Mouse (Mus musculus) heart, adult 9 months (tissue): ENCODE measurements around the gene Syt16.

Experiments
- DNase-seq, 2 experiments: peaks; one replicate each; pipeline ENCODE4 v3.0.0; 2022; ENCODE audit warnings: low spot score in 2 of 2

The Syt16 gene

GRCm38 (mm10) chr12:74315221-74315620, 317.8 kb downstream of the Syt16 start:
- DNase-seq, result no peak

DNA sequence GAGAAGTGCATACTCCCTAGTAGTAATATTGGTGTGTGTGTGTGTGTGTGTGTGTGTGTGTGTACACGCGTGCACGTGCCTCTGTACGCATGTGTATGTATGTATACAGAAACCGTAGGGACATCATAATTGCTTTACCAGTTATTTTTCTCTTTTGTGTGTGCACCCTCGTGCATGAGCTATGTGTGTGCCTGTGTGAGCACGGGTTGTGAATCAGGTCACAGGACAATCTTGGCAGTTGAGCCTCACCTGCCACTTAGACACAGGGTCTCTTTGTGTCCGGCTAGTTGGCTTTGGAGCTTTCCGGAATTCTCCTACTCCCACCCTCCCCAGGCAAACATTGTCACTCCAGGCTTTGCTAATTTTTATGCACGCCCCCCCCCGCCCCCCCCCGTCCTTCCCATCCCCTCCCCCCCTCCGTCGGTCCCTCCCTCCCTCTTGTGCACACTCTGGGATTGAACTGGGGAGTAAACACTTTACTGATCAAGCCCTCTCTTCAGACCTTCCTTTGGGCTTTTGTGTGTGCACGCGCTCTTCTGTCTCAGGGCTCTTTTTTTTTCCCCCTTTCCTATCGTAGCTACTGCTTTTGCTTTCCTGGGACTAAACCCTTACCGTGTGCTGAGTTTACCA, 319.0 kb downstream of the Syt16 start, which contains the start of gene Gm11042:
Gm11042 (minus strand) TSS at position 51 of the 630 bp plus-strand sequence.
- DNase-seq, result no peak

DNA sequence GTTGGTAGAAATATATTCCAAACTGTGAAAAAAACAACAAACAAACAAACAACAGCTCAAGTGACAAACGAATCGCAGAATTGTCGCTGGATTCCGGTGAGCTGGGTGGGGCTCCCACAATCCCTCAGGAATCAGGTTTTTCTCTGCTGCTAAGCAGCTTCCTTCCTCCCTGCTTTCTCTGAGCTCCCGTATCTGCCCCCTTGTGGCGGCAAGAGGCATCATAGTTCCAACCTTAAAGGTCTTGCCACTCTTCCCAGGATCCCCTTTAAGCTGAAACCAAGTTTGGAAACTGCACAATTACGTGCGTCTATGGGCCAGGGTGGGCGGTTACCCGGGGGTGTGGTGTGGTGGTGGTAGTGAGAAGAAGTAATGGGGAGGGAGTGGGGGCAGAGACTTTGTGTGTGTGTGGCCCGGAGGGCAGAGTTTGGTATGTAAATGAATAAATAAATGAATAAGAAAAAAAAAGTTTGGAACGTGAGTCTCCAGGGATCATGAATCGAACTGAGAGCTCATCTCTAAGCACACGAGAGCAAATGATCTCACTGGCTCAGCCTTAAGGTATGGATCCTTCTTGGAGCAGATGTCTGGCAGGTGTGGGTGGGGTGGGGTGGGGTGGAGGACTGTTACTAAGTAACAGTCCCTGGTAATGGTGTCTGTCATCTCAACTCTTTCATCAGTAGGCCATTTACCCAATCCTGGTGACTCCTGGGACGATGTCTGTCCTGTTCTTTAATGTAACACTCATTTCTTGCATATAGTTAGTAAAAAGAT, 319.7 kb downstream of the Syt16 start:
- DNase-seq, result peak; percentile 45 to 58

GRCm38 (mm10) chr12:74320318-74320717, 322.9 kb downstream of the Syt16 start:
- DNase-seq, result peak in 1 of 2 experiments; percentile 31

DNA sequence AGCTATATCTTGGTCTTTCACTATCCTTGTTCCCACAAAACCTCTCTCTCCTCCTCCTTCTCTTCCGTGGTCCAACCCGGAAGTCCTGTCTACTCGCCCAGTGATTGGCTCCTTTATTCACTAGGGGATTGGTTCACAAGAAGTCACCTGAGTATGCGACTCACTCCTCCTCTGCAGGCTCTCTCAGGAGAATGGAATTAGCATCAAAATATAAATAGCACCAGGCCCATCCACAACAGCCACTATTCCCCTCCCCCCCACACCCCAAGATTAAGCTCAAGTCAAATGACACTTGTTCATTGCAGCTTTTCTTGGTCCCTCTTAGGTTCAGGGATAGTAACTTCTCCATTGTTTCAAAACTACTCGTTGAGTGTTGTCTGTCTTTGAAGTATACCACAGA, 324.5 kb downstream of the Syt16 start:
- DNase-seq, result no peak
